Mouse (Mus musculus) right cerebral cortex, postnatal 4 days (tissue): ENCODE results near the gene Pmel.
"Not testable (repeated sequence)": the region's sequence is repeated elsewhere in the genome, so short reads cannot be mapped to it uniquely, and the experiment has no call there.

Experiments
- DNase-seq: peaks from one replicate; pipeline ENCODE4 v3.0.0-alpha.2; 2022

Pmel gene

DNA sequence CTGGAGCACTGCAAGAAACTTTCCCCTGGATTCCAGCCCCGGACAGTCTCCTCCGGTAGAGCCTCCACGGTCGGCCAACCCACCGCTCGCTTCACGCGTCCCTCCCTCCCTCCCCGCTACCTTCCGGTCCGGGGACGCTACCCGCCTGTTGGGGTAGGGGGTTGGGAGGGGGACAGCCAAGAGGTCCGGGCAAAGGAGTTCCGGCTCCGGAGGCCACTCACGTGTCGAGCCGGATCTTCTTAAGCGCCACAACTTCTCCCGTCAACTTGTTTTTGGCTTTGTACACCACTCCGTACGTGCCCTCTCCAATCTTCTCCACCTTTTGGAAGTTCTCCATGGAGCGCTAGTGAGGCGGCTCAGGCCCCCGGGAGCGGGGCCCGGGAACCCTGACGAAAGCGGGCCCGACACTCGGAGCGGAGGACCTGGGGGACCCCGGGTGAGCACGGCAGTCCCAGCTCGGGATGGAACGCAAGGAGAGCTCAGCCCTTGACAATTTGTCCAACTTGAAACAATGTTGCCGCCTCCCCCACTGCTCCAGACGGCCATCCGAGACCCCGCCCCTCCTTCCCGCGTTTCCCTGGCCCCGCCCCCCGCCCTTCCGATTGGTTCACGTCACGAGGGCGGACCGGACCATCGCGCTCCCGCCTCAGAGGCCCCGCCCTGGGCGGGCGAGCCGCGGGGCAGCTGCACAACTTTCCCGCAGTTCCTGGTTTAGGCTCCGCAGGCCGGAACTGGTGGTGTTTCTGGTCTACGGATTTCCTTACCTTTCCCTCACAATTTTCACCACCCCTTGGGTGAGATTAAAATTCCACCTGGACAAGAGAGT is 709 bp downstream of the Pmel start, which contains the start of gene Cdk2:
TSS of gene Cdk2 (minus strand) at position 541 of the 826 bp plus-strand sequence.
- DNase-seq: peak; percentile 85

GRCm38 (mm10) chr10:128705317-128705693 is 1.3 kb downstream of the Pmel start:
- DNase-seq: no peak

- DNase-seq: not testable (repeated sequence)
Observed at GRCm38 (mm10) chr10:128711318-128711717, 7.3 kb downstream of the Pmel start.

GRCm38 (mm10) chr10:128715559-128716537 is 11.9 kb downstream of the Pmel start:
- no peak for DNase-seq

DNA sequence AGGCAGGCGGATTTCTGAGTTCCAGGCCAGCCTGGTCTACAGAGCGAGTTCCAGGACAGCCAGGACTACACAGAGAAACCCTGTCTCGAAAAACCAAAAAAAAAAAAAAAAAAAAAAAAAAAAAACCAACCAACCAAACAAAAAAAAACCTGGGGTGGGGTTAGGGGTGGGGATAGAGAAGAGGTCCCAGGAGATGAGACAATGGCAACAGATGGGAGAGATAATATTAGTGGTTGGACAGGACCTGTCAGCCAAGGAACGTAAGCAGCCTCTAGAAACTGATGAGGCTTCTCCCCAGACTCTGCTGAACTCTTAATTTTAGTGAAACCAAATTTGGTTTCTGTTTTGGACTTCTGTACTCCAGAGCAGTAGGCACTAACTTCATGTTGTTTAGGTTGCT is 21.5 kb downstream of the Pmel start:
- not testable (repeated sequence) for DNase-seq

- no peak for DNase-seq
Observed at GRCm38 (mm10) chr10:128728059-128728458, 24.1 kb downstream of the Pmel start.

GRCm38 (mm10) chr10:128731002-128731433 is 27.0 kb downstream of the Pmel start:
- peak; percentile 74 for DNase-seq

DNA sequence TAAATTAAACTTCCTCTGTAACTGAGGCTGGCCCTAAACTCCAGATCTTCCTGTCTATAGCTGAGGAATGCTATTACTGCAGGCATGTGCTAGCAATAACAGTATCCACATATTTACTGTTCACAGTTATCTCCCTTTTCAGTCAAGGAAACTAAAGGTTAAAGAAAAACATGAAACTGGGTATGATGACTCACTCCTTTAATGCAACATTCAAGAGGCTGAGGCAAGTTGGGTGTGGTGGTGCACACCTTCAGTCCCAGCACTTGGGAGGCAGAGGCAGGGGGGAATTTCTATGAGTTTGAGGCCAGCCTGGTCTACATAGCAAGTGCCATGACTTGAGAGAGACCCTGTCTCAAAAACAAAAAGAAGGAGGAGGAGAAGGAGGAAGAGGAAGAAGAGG is 28.0 kb downstream of the Pmel start:
- no peak for DNase-seq

GRCm38 (mm10) chr10:128737435-128737834 is 33.4 kb downstream of the Pmel start:
- no peak for DNase-seq

DNA sequence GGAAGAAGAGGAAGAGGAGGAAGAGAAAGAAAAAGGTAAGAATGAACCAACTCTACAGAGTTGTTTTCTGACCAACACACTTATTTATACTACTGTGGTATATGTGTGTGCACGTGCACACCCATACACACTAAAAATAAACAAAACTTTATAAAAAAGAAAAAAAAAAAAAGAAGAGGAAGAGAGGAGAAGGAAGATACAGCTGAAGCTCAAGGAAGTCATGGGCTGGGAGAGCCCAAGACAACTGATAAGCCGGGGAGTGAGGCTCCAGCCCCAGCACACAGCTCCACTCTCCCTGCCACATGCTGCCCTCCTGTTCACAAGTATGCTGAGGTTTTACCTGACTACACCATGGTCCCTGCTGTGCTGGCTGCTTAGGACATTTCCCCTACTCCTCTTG is 36.3 kb downstream of the Pmel start:
- no peak for DNase-seq

GRCm38 (mm10) chr10:128742616-128743015 is 38.6 kb downstream of the Pmel start:
- no peak for DNase-seq

GRCm38 (mm10) chr10:128743235-128743634 is 39.2 kb downstream of the Pmel start:
- no peak for DNase-seq

- peak; percentile 39 for DNase-seq
Observed at GRCm38 (mm10) chr10:128743791-128744191, 39.8 kb downstream of the Pmel start.

GRCm38 (mm10) chr10:128744211-128744610 is 40.2 kb downstream of the Pmel start:
- DNase-seq: no peak

- DNase-seq: no peak
Observed at GRCm38 (mm10) chr10:128744680-128745601, 40.9 kb downstream of the Pmel start, which contains the start of gene Dgka. Dgka (minus strand) TSS chr10:128744855.

GRCm38 (mm10) chr10:128745946-128746613 is 42.1 kb downstream of the Pmel start:
- DNase-seq: no peak

DNA sequence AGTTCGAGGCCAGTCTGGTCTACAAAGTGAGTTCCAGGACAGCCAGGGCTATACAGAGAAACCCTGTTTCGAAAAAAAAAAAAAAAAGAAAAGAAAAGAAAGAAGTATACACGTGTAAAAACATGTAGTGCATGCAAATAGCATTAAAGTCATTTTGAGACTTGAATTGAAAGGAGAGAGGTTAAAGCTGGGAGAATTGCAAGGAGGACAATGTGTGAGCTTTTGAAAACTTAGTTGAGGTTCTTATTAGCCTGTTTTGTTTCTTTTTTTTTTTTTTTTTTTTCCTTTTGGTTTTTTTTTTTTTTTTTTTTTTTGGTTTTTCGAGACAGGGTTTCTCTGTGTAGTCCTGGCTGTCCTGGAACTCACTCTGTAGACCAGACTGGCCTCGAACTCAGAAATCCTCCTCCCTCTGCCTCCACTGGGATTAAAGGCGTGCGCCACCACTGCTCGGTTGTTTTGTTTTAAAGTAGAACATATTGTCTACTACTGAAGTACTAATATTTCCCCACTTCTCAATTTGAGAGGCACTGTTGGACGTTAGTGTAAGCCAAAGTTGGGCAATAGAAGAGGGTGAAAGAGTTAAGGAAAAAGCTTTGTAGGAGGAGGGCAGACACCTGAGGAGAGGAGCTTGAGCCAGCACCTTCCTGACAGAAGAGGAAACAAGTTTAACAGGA is 43.1 kb downstream of the Pmel start:
- DNase-seq: no peak

DNA sequence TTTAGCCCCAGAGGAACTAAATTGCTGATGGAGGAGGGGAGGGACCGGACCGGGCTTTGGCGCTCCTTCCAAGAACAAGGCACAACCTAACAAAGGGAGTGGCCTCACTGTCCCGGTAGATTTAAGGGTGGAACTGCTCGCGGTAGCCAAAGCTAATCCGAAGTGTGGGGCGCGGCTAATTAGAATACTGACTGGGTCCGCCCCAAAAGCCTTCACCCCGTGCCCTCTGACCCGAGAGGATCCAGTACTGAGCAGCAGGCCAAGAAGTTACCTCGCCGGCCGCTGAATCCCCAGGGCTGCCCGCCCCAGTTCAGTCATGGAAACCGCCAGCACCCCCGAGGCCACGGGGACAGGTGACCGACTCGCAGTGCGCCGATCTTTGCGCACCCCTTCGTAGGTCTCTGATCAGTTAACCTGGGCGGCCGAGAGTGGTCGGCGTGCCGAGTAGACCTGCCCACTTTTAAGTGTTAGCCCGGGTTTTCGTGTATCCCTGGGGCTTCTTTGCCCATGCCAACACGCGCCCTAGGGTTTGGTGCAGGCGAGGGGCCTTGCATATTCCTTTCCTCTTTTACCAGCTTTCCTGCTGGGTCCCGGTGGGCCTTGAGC is 43.8 kb downstream of the Pmel start, which contains the start of gene Pym1:
TSS of gene Pym1 (plus strand) at position 244 of the 606 bp plus-strand sequence.
- peak; percentile 56 for DNase-seq

DNA sequence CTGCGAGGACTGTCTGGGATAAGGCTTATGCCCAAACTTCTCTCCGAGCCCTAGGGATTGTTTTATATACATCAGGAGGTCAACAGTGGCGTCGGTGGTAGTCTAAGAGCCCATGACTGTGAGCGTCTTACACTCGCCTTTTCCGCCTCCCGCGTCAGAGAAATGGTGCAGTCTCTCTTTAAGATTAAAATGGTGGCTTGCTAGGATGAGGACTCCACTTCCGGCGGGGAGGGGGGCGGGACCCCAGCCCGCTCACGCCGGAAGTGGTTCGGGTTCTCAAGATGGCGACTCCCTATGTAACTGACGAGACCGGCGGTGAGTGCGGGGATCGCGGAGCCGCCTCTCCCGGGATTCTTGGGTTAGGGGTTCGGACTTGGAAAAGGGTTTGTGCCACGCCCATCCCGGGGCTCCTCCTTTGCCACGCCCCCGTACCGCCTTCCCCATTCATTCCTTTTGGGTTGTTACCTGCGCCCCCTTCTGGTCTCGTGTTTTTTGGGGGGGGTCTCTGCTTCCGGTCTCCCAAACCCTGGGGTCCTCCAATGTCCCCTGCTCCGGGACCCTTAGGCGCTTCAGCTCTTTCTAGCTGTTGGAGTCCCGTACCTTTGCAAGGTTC is 44.4 kb downstream of the Pmel start:
- peak; percentile 83 for DNase-seq
